Mouse (Mus musculus) hindbrain, embryonic 12.5 days (tissue): ENCODE data around the gene Ina. TPM values are rescaled to one million over a fixed set of nuclear protein-coding genes. Genes with fewer than 3 reads are reported as not detected.
"Not testable (repeated sequence)": the region's sequence is repeated elsewhere in the genome, so short reads cannot be mapped to it uniquely, and the experiment has no call there.

Source experiments
- ATAC-seq: fragments of 200-750 bp; cut with Nextera tagmentation; 2 replicates; pipeline ENCODE4 v1.8.0; 2017; ENCODE audit warnings: moderate TSS enrichment; ENCODE audit not compliant: low FRiP score
- H3K27ac ChIP-seq: fragments of 300-500 bp; sonication (generic); 2 replicates; pipeline ENCODE4 v1.5.1; 2016; ENCODE audit warnings: mild to moderate bottlenecking
- H3K27me3 ChIP-seq: fragments of 300-500 bp; sonication (generic); 2 replicates; pipeline ENCODE4 v1.6.1; 2016; ENCODE audit warnings: mild to moderate bottlenecking
- H3K36me3 ChIP-seq: fragments of 300-500 bp; sonication (generic); 2 replicates; pipeline ENCODE4 v1.6.1; 2016; ENCODE audit warnings: mild to moderate bottlenecking
- H3K4me1 ChIP-seq: fragments of 300-500 bp; sonication (generic); 2 replicates; pipeline ENCODE4 v1.6.1; 2016
- H3K4me2 ChIP-seq: fragments of 300-500 bp; sonication (generic); replicated peaks from 2 replicates; pipeline ENCODE4 v1.6.1; 2016; ENCODE audit warnings: mild to moderate bottlenecking
- H3K4me3 ChIP-seq: fragments of 300-500 bp; sonication (generic); 2 replicates; pipeline ENCODE4 v1.5.1; 2016; ENCODE audit warnings: mild to moderate bottlenecking
- H3K9ac ChIP-seq: fragments of 300-500 bp; sonication (generic); 2 replicates; pipeline ENCODE4 v1.6.1; 2016; ENCODE audit warnings: mild to moderate bottlenecking, moderate library complexity
- H3K9me3 ChIP-seq: fragments of 300-500 bp; sonication (generic); replicated peaks from 2 replicates; pipeline ENCODE4 v1.6.1; 2016; ENCODE audit warnings: mild to moderate bottlenecking
- WGBS: fragments of 180-500 bp; shearing (Covaris S2); methylation state at CpG from one replicate; pipeline ENCODE4 v1.1.7; 2016; 5-methylcytosine and 5-hydroxymethylcytosine counted together
- polyA plus RNA-seq: library from polyadenylated mRNA; unstranded; fragments of >200 nt; fragmentation: Nextera tagmentation; extraction: Ambion mirVana; gene quantifications from 2 replicates; pipeline ENCODE4 v1.2.1, GENCODE M21; 2016

The Ina gene
- polyA plus RNA-seq, 1 experiment from 2014 or later, result 578 TPM

GRCm38 (mm10) chr19:46989479-46990152 lies 24.9 kb upstream of the Ina start:
- no peak overlapping the region for H3K4me3 ChIP-seq
- H3K9ac ChIP-seq, result no peak overlapping the region
- peaks cover 9% of the 10 kb centered on the region for H3K4me1 ChIP-seq
- no peaks in the 10 kb centered on the region for H3K36me3 ChIP-seq
- H3K27ac ChIP-seq, result 0 out of 2 replicates have a peak overlapping the region, but pooled peaks have one; percentile 23
- ATAC-seq, result no peak
- no peak overlapping the region for H3K4me2 ChIP-seq
- no peaks in the 10 kb centered on the region for H3K9me3 ChIP-seq
- 76% methylated on average over 20 of the region's 20 CpGs for WGBS
- H3K27me3 ChIP-seq, result no peaks in the 10 kb centered on the region

GRCm38 (mm10) chr19:46990153-46990518 lies 24.4 kb upstream of the Ina start:
- Histone ChIP-seq H3K9ac (no peak overlapping the region), H3K27ac (0 out of 2 replicates have a peak overlapping the region, but pooled peaks have one; percentile 23), H3K4me1 (peaks cover 9% of the 10 kb centered on the region), H3K27me3 (no peaks in the 10 kb centered on the region), H3K36me3 (no peaks in the 10 kb centered on the region), H3K4me3 (no peak overlapping the region), H3K4me2 (no peak overlapping the region), H3K9me3 (no peaks in the 10 kb centered on the region)
- ATAC-seq, result no peak
- 87% methylated on average over 3 of the region's 3 CpGs for WGBS

GRCm38 (mm10) chr19:46990625-46991024 lies 23.9 kb upstream of the Ina start:
- not testable (repeated sequence) for H3K27ac ChIP-seq, H3K4me1 ChIP-seq, ATAC-seq, H3K4me3 ChIP-seq, H3K9ac ChIP-seq, H3K4me2 ChIP-seq, H3K36me3 ChIP-seq, H3K27me3 ChIP-seq, H3K9me3 ChIP-seq
- 87% methylated on average over 8 of the region's 8 CpGs for WGBS

GRCm38 (mm10) chr19:46991145-46991544 lies 23.4 kb upstream of the Ina start:
- Histone ChIP-seq H3K27me3 (no peaks in the 10 kb centered on the region), H3K4me2 (no peak overlapping the region), H3K4me3 (no peak overlapping the region), H3K27ac (no peak overlapping the region), H3K36me3 (no peaks in the 10 kb centered on the region), H3K4me1 (peaks cover 9% of the 10 kb centered on the region), H3K9me3 (no peaks in the 10 kb centered on the region), H3K9ac (no peak overlapping the region)
- WGBS, result 15% methylated on average over 5 of the region's 5 CpGs
- ATAC-seq, result no peak

GRCm38 (mm10) chr19:46992329-46992728 lies 22.2 kb upstream of the Ina start:
- not testable (repeated sequence) for ATAC-seq
- 75% methylated on average over 4 of the region's 4 CpGs for WGBS

GRCm38 (mm10) chr19:46996095-46996494 lies 18.4 kb upstream of the Ina start:
- Histone ChIP-seq H3K4me3 (no peak overlapping the region), H3K27ac (no peak overlapping the region), H3K36me3 (no peaks in the 10 kb centered on the region), H3K9me3 (no peaks in the 10 kb centered on the region), H3K4me1 (no peaks in the 10 kb centered on the region), H3K9ac (no peak overlapping the region), H3K4me2 (no peak overlapping the region), H3K27me3 (no peaks in the 10 kb centered on the region)
- no peak for ATAC-seq
- WGBS, result 86% methylated on average over 9 of the region's 9 CpGs

More at GRCm38 (mm10) chr19:46992329-46992728, 22.2 kb upstream of the Ina start:
- H3K36me3 ChIP-seq, H3K9ac ChIP-seq, H3K27me3 ChIP-seq, H3K4me1 ChIP-seq, H3K9me3 ChIP-seq, H3K4me3 ChIP-seq, H3K27ac ChIP-seq, H3K4me2 ChIP-seq: not testable (repeated sequence)

- no peaks in the 10 kb centered on the region for H3K4me1 ChIP-seq
- no peaks in the 10 kb centered on the region for H3K9me3 ChIP-seq
- no peaks in the 10 kb centered on the region for H3K36me3 ChIP-seq
- no peak overlapping the region for H3K4me3 ChIP-seq
- no peak for ATAC-seq
- no peak overlapping the region for H3K27ac ChIP-seq
- no peak overlapping the region for H3K9ac ChIP-seq
- WGBS, result 77% methylated on average over 8 of the region's 8 CpGs
- no peak overlapping the region for H3K4me2 ChIP-seq
- H3K27me3 ChIP-seq, result no peaks in the 10 kb centered on the region
These were observed 16.2 kb upstream of the Ina start for GRCm38 (mm10) chr19:46998168-46998870.

- Histone ChIP-seq H3K36me3 (no peaks in the 10 kb centered on the region), H3K4me1 (no peaks in the 10 kb centered on the region), H3K4me2 (no peak overlapping the region), H3K27me3 (no peaks in the 10 kb centered on the region), H3K4me3 (no peak overlapping the region), H3K9me3 (no peaks in the 10 kb centered on the region), H3K27ac (no peak overlapping the region), H3K9ac (no peak overlapping the region)
- ATAC-seq, result no peak
- whole genome bisulfite sequencing, result 84% methylated on average over 4 of the region's 4 CpGs
These were observed 15.5 kb upstream of the Ina start for GRCm38 (mm10) chr19:46998953-46999352.

GRCm38 (mm10) chr19:46999753-47000152 lies 14.7 kb upstream of the Ina start:
- no peaks in the 10 kb centered on the region for H3K36me3 ChIP-seq
- H3K27ac ChIP-seq, result no peak overlapping the region
- H3K4me3 ChIP-seq, result no peak overlapping the region
- 78% methylated on average over 6 of the region's 6 CpGs for WGBS
- H3K4me2 ChIP-seq, result no peak overlapping the region
- no peak overlapping the region for H3K9ac ChIP-seq
- no peaks in the 10 kb centered on the region for H3K4me1 ChIP-seq
- no peaks in the 10 kb centered on the region for H3K27me3 ChIP-seq
- ATAC-seq, result no peak
- no peaks in the 10 kb centered on the region for H3K9me3 ChIP-seq

GRCm38 (mm10) chr19:47000357-47000756 lies 14.1 kb upstream of the Ina start:
- not testable (repeated sequence) for H3K4me1 ChIP-seq, H3K27ac ChIP-seq, H3K27me3 ChIP-seq, H3K4me2 ChIP-seq, H3K9me3 ChIP-seq, ATAC-seq, H3K36me3 ChIP-seq, H3K9ac ChIP-seq, H3K4me3 ChIP-seq
- 80% methylated on average over 2 of the region's 3 CpGs for WGBS

- Histone ChIP-seq H3K9me3 (no peaks in the 10 kb centered on the region), H3K9ac (no peak overlapping the region), H3K27me3 (no peaks in the 10 kb centered on the region), H3K4me2 (no peak overlapping the region), H3K4me3 (no peak overlapping the region), H3K4me1 (no peaks in the 10 kb centered on the region), H3K36me3 (no peaks in the 10 kb centered on the region), H3K27ac (no peak overlapping the region)
- no peak for ATAC-seq
- 73% methylated on average over 6 of the region's 6 CpGs for WGBS
These were observed 10.6 kb upstream of the Ina start for GRCm38 (mm10) chr19:47003742-47004511.

GRCm38 (mm10) chr19:47005873-47006272 lies 8.6 kb upstream of the Ina start:
- Histone ChIP-seq H3K9ac (no peak overlapping the region), H3K27me3 (no peaks in the 10 kb centered on the region), H3K4me3 (no peak overlapping the region)

More at GRCm38 (mm10) chr19:47005873-47006272, 8.6 kb upstream of the Ina start:
- WGBS, result 53% methylated on average over 5 of the region's 5 CpGs
- no peak overlapping the region for H3K4me2 ChIP-seq
- no peaks in the 10 kb centered on the region for H3K36me3 ChIP-seq
- H3K27ac ChIP-seq, result no peak overlapping the region
- no peaks in the 10 kb centered on the region for H3K9me3 ChIP-seq
- H3K4me1 ChIP-seq, result no peaks in the 10 kb centered on the region
- no peak for ATAC-seq
